Mouse (Mus musculus) large intestine, adult 2 months (tissue): ENCODE results near the gene Ccdc9. TPM values are rescaled to one million over a fixed set of nuclear protein-coding genes. Genes with fewer than 3 reads are reported as not detected.

Source experiments
- DNase-seq: peaks from one replicate; pipeline ENCODE4 v3.0.0-alpha.2; 2012; ENCODE audit warnings: low read depth, low spot score
- WGBS: fragments of 180-500 bp; shearing (Covaris S2); methylation state at CpG from one replicate; pipeline ENCODE4 v1.1.7; 2018; 5-methylcytosine and 5-hydroxymethylcytosine counted together
- polyA plus RNA-seq: library from polyadenylated mRNA; depleted of rRNA; stranded (reverse); fragments of >200 nt; gene quantifications from 2 replicates; pipeline ENCODE4 v1.2.3, GENCODE M21; 2012; rRNA removed

The Ccdc9 gene
- polyA plus RNA-seq, 1 experiment = 22.7 TPM

GRCm38 (mm10) chr7:16240281-16240977 is 46.2 kb downstream of the Ccdc9 start:
- DNase-seq = no peak
- WGBS = 70% methylated on average over 7 of the region's 7 CpGs

- 45% methylated on average over 9 of the region's 9 CpGs for WGBS
- DNase-seq = no peak
Measured at GRCm38 (mm10) chr7:16239554-16239997, 47.0 kb downstream of the Ccdc9 start.

- DNase-seq = no peak
- WGBS = 39% methylated on average over 5 of the region's 5 CpGs
Measured at GRCm38 (mm10) chr7:16229869-16230268, 56.7 kb downstream of the Ccdc9 start.

Other genes starting within 250 kb of the Ccdc9 start
- gene Bicra, start 238.9 kb downstream of the Ccdc9 start, polyA plus RNA-seq = 8.1 and 9.5 TPM in 2 replicates
- gene Zfp541, start 225.0 kb downstream of the Ccdc9 start, polyA plus RNA-seq = 0.03 TPM in 1 of 2 replicates, not detected in the other
- 139 and 170 TPM in 2 replicates for gene Napa, start 188.3 kb downstream of the Ccdc9 start, polyA plus RNA-seq
- gene Kptn, start 166.9 kb downstream of the Ccdc9 start, polyA plus RNA-seq = 21.4 and 25.2 TPM in 2 replicates
- 1.1 and 1.3 TPM in 2 replicates for gene Slc8a2, start 157.0 kb downstream of the Ccdc9 start, polyA plus RNA-seq
- 13.0 and 13.6 TPM in 2 replicates for gene Meis3, start 111.7 kb downstream of the Ccdc9 start, polyA plus RNA-seq
- gene Dhx34, start 64.8 kb downstream of the Ccdc9 start, polyA plus RNA-seq = 16.1 and 16.5 TPM in 2 replicates
- 0.30 and 0.85 TPM in 2 replicates for gene C5ar2, start 42.6 kb downstream of the Ccdc9 start, polyA plus RNA-seq
- gene C5ar1, start 27.3 kb downstream of the Ccdc9 start, polyA plus RNA-seq = 8.8 and 10.1 TPM in 2 replicates
- 21.6 and 27.9 TPM in 2 replicates for gene Inafm1, start 13.2 kb downstream of the Ccdc9 start, polyA plus RNA-seq
- 3.7 and 4.8 TPM in 2 replicates for gene Bbc3, start 21.6 kb upstream of the Ccdc9 start, polyA plus RNA-seq
- gene Sae1, start 101.0 kb upstream of the Ccdc9 start, polyA plus RNA-seq = 39.4 and 45.4 TPM in 2 replicates
- gene Zc3h4, start 114.1 kb upstream of the Ccdc9 start, polyA plus RNA-seq = 21.8 and 38.0 TPM in 2 replicates
- 80.4 and 82.3 TPM in 2 replicates for gene Tmem160, start 166.0 kb upstream of the Ccdc9 start, polyA plus RNA-seq
- 0.09 TPM in 1 of 2 replicates, not detected in the other for gene Npas1, start 190.9 kb upstream of the Ccdc9 start, polyA plus RNA-seq